Mouse (Mus musculus): ENCODE data around the gene Olfr651. TPM values are rescaled to one million over a fixed set of nuclear protein-coding genes. Genes with fewer than 3 reads are reported as not detected.
"Not testable (repeated sequence)": the region's sequence is repeated elsewhere in the genome, so short reads cannot be mapped to it uniquely, and the experiment has no call there.

Gene Olfr651
- total RNA-seq (2022): not detected

DNA sequence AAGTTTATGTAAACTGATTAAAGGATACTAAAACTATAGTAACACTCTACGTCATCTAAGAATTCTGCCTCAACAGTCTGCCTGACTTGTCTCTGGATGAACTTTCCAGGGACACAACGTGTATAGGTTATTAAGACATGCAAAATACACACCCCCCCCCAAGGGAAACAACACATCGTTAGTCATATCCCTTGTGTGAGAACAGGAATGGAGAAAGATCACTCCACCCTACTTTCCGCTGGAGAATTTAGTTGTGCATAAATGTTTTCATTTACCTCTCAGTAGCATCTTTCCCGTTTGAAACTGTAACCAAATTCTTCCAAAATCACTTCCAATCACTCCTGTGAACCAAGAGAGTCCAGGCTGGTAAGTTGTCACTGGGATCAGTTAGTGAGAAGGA is at the start of gene Olfr651:
Gene Olfr651 (plus strand): TSS at position 301 of the 400 bp plus-strand sequence.
- DNase-seq (ENCODE audit: low spot score in 2 of 2): no peak

GRCm38 (mm10) chr7:104501186-104501585 is 48.7 kb upstream of the Olfr651 start:
- DNase-seq (ENCODE audit: low spot score in 2 of 2): not testable (repeated sequence)

- DNase-seq (ENCODE audit: low spot score in 2 of 2): no peak
Measured at GRCm38 (mm10) chr7:104501589-104502371, 48.2 kb upstream of the Olfr651 start.

DNA sequence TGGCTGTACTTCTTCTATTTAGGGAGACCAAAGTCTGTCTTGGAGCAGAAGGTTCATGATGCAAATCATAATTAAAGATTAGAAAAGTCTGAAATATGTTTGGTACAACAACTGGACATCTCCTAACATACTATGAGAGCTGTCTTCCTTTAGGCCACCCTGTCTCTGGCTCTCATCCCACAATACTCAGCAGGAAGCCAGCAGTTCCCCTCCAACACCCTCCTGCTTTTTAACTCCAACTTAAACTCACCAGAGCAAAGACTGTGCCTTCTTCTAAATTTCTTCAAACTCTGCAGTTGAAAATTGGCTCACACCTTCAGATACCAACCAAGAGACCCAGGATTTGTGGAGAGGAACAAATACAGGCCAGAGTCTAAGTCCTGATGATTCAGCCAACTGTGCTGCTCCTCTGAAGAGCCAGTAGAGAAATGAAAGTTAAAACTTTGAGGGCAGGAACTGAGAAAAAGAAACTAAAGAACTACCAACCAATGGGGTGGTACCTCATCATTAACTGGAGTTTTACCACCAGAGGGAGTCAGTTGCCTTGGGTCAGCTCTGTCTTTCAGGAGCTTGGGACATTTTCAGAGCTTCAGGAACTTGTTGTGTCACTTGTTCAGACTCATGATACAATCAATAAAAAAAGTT is 42.4 kb upstream of the Olfr651 start, which contains the start of gene Trim30d:
Gene Trim30d (minus strand): TSS at position 429 of the 645 bp plus-strand sequence.
- DNase-seq (ENCODE audit: low spot score in 2 of 2): not testable (repeated sequence)

DNA sequence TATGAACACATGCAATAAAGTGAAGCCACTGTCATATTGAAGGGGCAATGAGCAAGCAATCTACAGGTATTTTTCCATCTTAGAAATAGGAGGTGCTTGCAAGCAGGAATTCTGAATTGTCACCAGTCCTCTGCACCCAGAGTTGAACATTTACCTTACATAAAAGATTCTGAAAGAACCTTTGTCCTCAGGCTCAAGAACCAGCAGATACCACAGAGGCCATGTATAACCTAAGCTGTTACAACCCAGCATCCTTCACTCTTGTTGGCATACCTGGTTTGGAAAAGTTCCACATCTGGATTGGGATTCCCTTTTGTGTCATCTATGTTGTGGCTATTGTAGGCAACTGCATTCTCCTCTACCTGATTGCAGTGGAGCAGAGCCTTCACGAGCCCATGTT is 2.8 kb downstream of the Olfr651 start:
- no peak for DNase-seq (ENCODE audit: low spot score in 2 of 2)

DNA sequence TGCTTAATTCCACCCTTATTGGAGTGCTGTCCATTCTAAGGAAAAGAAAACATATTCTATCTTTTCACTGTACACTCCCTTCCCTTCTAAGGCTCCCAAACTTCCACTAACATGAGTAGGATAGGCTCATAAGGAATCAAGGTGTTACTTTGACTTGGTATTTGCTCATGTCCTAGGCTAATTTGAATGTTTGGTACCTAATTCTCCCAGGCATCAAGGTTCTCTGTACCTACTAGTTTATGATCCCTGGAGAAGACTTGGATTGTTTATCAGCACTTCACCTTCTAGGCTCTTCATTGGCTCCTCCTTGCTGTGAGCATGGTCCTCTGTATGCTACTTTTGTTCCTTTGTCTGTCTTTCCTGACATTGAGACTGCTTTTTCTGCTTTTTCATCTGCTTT is 10.7 kb downstream of the Olfr651 start, which contains the start of gene Olfr652:
Gene Olfr652 (plus strand): TSS at position 301 of the 400 bp plus-strand sequence.
- no peak for DNase-seq (ENCODE audit: low spot score in 2 of 2)

DNA sequence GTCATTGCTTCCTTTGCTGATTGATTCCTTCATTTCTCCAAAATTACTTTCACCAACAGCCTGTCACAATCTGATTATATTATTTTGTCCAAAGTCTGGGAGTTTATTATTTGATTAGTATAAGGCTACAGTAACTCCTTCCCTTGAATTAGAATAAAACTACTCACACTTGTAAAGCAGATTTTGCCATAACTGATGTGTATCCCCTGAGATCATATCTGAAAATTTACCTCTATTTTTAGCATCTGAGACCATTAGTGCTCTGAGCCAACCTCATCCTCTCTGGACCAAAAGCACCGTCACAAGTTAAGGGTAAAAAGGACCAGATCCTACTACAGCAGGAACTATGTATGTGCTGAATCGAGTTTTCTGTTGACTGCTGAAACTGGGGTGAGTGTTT is 27.1 kb downstream of the Olfr651 start, which contains the start of gene Olfr653:
Gene Olfr653 (plus strand): TSS at position 301 of the 400 bp plus-strand sequence.
- DNase-seq (ENCODE audit: low spot score in 2 of 2): no peak

DNA sequence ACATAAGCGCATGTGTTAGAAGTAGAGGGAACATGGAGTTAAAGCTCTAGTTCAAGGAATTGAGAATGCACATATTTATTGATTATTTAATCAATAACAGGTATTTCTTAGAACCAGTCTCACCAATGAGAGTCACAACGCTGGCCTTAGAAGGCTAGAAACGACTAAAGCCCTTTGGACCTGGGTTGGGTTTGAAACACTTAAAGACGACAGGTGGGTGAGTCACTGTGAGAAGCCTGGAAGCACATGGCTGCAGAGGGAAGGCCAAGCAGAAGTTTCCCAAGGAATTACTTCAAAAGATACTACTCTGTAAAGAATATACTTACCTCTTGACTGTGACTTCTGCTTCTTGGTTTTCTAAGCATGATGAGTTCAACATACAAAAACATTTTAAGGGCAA is 30.9 kb downstream of the Olfr651 start:
- DNase-seq (ENCODE audit: low spot score in 2 of 2): no peak

- DNase-seq (ENCODE audit: low spot score in 2 of 2): no peak
Measured at GRCm38 (mm10) chr7:104581429-104581828, 31.5 kb downstream of the Olfr651 start.

DNA sequence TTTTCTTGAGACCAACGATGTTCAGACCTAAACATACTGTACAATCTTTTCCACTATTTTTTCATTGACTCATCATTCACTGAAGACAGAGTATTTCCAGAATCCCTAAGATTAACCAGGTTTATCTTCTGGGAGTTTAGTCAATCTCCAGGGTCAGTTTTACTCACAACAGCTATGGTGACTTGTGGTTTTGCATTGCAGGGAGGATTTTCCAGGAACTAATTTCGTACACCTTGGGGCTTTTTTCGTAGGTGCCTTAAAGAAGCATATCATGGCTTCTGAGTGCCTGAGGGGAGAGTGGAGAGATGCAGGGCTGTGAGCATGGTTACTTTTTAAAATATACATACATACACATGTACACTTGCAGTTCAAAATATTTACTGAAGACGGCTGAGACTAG is 36.8 kb downstream of the Olfr651 start, which contains the start of gene Olfr654:
Gene Olfr654 (plus strand): TSS at position 301 of the 400 bp plus-strand sequence.
- DNase-seq (ENCODE audit: low spot score in 2 of 2): no peak

DNA sequence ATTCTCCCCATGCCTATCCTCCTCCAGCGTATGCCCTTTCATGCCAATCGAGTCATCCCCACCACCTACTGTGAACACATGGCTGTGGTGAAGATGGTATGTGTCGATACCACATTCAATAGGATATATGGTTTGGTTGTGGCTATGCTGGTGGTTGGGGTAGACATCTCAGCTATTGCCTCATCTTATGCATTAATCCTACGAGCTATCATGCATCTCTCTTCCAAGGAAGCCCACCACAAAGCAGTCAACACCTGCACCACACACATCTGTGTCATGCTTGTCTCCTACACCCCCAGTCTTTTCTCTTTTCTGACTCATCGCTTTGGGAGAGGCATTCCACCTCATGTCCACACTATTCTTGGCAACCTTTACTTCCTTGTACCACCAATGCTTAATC is 38.3 kb downstream of the Olfr651 start:
- no peak for DNase-seq (ENCODE audit: low spot score in 2 of 2)

DNA sequence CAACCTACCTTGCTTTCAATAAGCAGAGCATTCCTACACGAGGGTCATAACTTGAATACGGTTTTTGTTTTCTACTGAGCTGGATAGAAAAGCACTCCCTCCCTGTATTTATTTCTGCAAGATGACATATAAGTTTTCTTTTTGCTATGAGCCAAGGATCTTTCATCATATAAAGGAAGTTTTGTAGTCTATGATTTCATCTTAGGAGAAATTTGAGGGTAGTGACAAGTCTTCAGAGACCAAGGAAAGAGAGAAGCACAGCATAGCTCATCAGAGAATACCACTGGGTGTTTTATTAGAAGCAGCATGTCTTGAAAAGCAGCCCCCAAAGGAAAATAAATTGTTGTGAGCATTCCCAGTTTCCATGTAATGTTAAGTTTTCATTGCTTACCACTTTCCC is 51.7 kb downstream of the Olfr651 start, which contains the start of gene Olfr655:
Gene Olfr655 (minus strand): TSS at position 101 of the 400 bp plus-strand sequence.
- DNase-seq (ENCODE audit: low spot score in 2 of 2): no peak

DNA sequence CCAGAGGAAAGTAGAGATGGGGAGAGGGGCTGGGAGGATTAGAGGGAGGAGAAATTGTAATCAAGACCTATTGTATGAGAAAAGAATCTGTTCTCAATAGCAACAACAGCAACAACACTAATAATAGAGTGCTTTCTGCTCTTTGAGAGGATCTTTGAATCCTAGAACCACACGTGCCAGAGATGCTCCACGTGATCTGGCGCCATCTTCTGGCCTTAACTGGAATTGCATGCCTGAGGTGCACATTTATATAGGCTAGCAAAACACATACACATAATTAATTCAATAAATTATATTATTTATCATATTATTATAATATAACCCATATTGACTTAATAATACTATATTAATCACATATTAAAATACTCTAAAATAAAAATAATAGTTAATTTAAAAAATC is 53.2 kb downstream of the Olfr651 start:
- DNase-seq (ENCODE audit: low spot score in 2 of 2): no peak

Other genes with a start within 250 kb of the Olfr651 start
- gene Trim12a, start 234.7 kb upstream of the Olfr651 start, total RNA-seq (2022): 1 to 10 TPM; 1.8 to 3.9 (median 3.1) TPM
- gene Trim34b, start 220.7 kb upstream of the Olfr651 start, total RNA-seq (2022): under 1 TPM in 2 of 4 experiments, not detected in 2; 0.35 to 0.57 TPM
- 1 to 10 TPM; 1.2 to 2.3 (median 1.7) TPM for gene Trim12c, start 196.8 kb upstream of the Olfr651 start, total RNA-seq (2022)
- gene Trim30b, start 180.2 kb upstream of the Olfr651 start, total RNA-seq (2022): under 1 TPM in 3 of 4 experiments, not detected in 1; 0.11 to 0.26 (median 0.18) TPM
- gene Trim30c, start 149.3 kb upstream of the Olfr651 start, total RNA-seq (2022): not detected
- gene Trim30a, start 84.9 kb upstream of the Olfr651 start, total RNA-seq (2022): 1 to 10 TPM in 3 of 4 experiments, under 1 TPM in 1; 0.76 to 3.3 (median 2.4) TPM
- gene Trim30d, start 42.3 kb upstream of the Olfr651 start, total RNA-seq (2022): 1 to 10 TPM in 2 of 4 experiments, under 1 TPM in 2; 0.15 to 2.5 (median 0.92) TPM
- gene Olfr652, start 10.8 kb downstream of the Olfr651 start, total RNA-seq (2022): not detected
- gene Olfr653, start 27.2 kb downstream of the Olfr651 start, total RNA-seq (2022): not detected
- not detected for gene Olfr654, start 36.9 kb downstream of the Olfr651 start, total RNA-seq (2022)
- not detected for gene Olfr655, start 51.6 kb downstream of the Olfr651 start, total RNA-seq (2022)
- gene Olfr656, start 63.8 kb downstream of the Olfr651 start, total RNA-seq (2022): not detected
- gene Olfr657, start 74.7 kb downstream of the Olfr651 start, total RNA-seq (2022): not detected
- gene Olfr658, start 97.2 kb downstream of the Olfr651 start, total RNA-seq (2022): not detected
- not detected for gene Olfr659, start 116.6 kb downstream of the Olfr651 start, total RNA-seq (2022)
- not detected for gene Olfr661, start 136.4 kb downstream of the Olfr651 start, total RNA-seq (2022)
- not detected for gene Usp17le, start 227.3 kb downstream of the Olfr651 start, total RNA-seq (2022)